Mouse (Mus musculus) hindbrain, postnatal 0 days (tissue): ENCODE results near the gene Kcnj5. TPM values are rescaled to one million over a fixed set of nuclear protein-coding genes. Genes with fewer than 3 reads are reported as not detected.
A peak's percentile ranks its signal among the peaks of the same experiment; 100 is the strongest.

Source experiments
- ATAC-seq: fragments of 200-750 bp; cut with Nextera tagmentation; 2 replicates; pipeline ENCODE4 v1.8.0; 2017; ENCODE audit warnings: mild to moderate bottlenecking, moderate TSS enrichment, moderate library complexity
- DNase-seq: peaks from one replicate; pipeline ENCODE4 v3.0.0-alpha.2; 2015; ENCODE audit warnings: low spot score
- H3K27ac ChIP-seq: fragments of 300-500 bp; sonication (generic); 2 replicates; pipeline ENCODE4 v1.5.1; 2014; ENCODE audit warnings: mild to moderate bottlenecking
- H3K27me3 ChIP-seq: fragments of 300-500 bp; sonication (generic); 2 replicates; pipeline ENCODE4 v1.6.1; 2014; ENCODE audit warnings: low read length, mixed read lengths; ENCODE audit not compliant: insufficient read depth
- H3K36me3 ChIP-seq: fragments of 300-500 bp; sonication (generic); 2 replicates; pipeline ENCODE4 v1.6.1; 2014; ENCODE audit warnings: low read length, mixed read lengths; ENCODE audit not compliant: insufficient read depth
- H3K4me1 ChIP-seq: fragments of 300-500 bp; sonication (generic); 2 replicates; pipeline ENCODE4 v1.6.1; 2014; ENCODE audit warnings: antibody characterized with exemption, low read length, mixed read lengths; ENCODE audit not compliant: insufficient read depth
- H3K4me2 ChIP-seq: fragments of 300-500 bp; sonication (generic); 2 replicates; pipeline ENCODE4 v1.6.1; 2014; ENCODE audit warnings: low read depth, mild to moderate bottlenecking, low read length, moderate library complexity, mixed read lengths
- H3K4me3 ChIP-seq: fragments of 300-500 bp; sonication (generic); 2 replicates; pipeline ENCODE4 v1.5.1; 2014; ENCODE audit warnings: low read length
- H3K9ac ChIP-seq: fragments of 300-500 bp; sonication (generic); replicated peaks from 2 replicates; pipeline ENCODE4 v1.6.1; 2014; ENCODE audit warnings: mild to moderate bottlenecking, low read length, moderate library complexity, mixed read lengths
- H3K9me3 ChIP-seq: fragments of 300-500 bp; sonication (generic); 2 replicates; pipeline ENCODE4 v1.6.1; 2016; ENCODE audit warnings: low read length, mixed read lengths
- CTCF ChIP-seq: IDR thresholded peaks from 2 replicates; pipeline ENCODE4 v1.5.1; 2016; ENCODE audit warnings: antibody characterized with exemption, control low read depth, low read depth
- WGBS: fragments of 180-500 bp; shearing (Covaris S2); extraction: QIAGEN DNeasy Blood & Tissue Kit; methylation state at CpG from one replicate; pipeline ENCODE4 v1.1.7; 2014; 5-methylcytosine and 5-hydroxymethylcytosine counted together
- polyA plus RNA-seq: library from polyadenylated mRNA; unstranded; fragments of >200 nt; fragmentation: Nextera tagmentation; extraction: Ambion mirVana; gene quantifications from 2 replicates; pipeline ENCODE4 v1.2.1, GENCODE M21; 2015
- total RNA-seq: library from RNA; depleted of rRNA; stranded (reverse); fragments of >200 nt; gene quantifications from 2 replicates; pipeline ENCODE4 v1.2.3, GENCODE M21; 2014

The Kcnj5 gene
- total and polyA plus RNA-seq, 2 experiments from 2014 or later: 0.58 to 1.5 TPM

- no peak for DNase-seq
- Histone ChIP-seq H3K27ac (no peak overlapping the region), H3K4me2 (no peak overlapping the region), H3K36me3 (no peaks in the 10 kb centered on the region), H3K4me3 (no peak overlapping the region), H3K9ac (no peak overlapping the region), H3K27me3 (no peaks in the 10 kb centered on the region), H3K9me3 (no peaks in the 10 kb centered on the region), H3K4me1 (no peaks in the 10 kb centered on the region)
- ATAC-seq: no peak
- 92% methylated on average over 4 of the region's 4 CpGs for WGBS
- TF ChIP-seq CTCF: no peak
Measured at GRCm38 (mm10) chr9:32328777-32329176, 15.4 kb downstream of the Kcnj5 start.

DNA sequence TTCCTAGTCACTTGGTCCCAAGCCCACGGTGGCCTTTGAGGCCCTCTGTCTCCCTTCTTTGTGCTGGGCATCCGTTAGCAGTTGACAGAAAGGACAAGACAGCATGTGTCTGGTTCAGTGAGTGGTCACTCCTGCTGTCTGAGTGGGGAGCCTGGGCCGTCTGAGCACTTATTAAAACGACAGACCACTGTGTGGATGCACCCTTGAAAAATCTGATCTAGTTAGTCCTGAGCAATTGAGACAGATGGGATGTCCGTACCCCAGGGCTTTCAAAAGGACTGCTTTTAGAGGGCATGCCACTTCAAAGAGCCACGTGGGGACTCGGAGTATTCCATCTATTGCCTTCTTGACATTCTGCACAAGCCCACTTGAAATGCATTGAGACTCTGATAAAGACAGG lies 20.5 kb downstream of the Kcnj5 start:
- H3K36me3 ChIP-seq: no peaks in the 10 kb centered on the region
- no peaks in the 10 kb centered on the region for H3K9me3 ChIP-seq
- no peak overlapping the region for H3K4me2 ChIP-seq
- no peak overlapping the region for H3K27ac ChIP-seq
- H3K9ac ChIP-seq: no peak overlapping the region
- DNase-seq (no peak), ATAC-seq (no peak)
- no peaks in the 10 kb centered on the region for H3K27me3 ChIP-seq
- no peak for TF ChIP-seq CTCF
- no peaks in the 10 kb centered on the region for H3K4me1 ChIP-seq
- WGBS: 41% methylated on average over 7 of the region's 7 CpGs
- H3K4me3 ChIP-seq: no peak overlapping the region

GRCm38 (mm10) chr9:32320167-32320566 lies 24.0 kb downstream of the Kcnj5 start:
- DNase-seq: no peak
- Histone ChIP-seq H3K4me2 (no peak overlapping the region), H3K27ac (no peak overlapping the region), H3K36me3 (no peaks in the 10 kb centered on the region), H3K4me3 (no peak overlapping the region), H3K4me1 (no peaks in the 10 kb centered on the region), H3K27me3 (no peaks in the 10 kb centered on the region), H3K9ac (no peak overlapping the region), H3K9me3 (no peaks in the 10 kb centered on the region)
- 48% methylated on average over 3 of the region's 3 CpGs for WGBS
- TF ChIP-seq CTCF: no peak
- no peak for ATAC-seq

- ATAC-seq (no peak), DNase-seq (no peak)
- no peaks in the 10 kb centered on the region for H3K36me3 ChIP-seq
- no peaks in the 10 kb centered on the region for H3K27me3 ChIP-seq
- H3K27ac ChIP-seq: no peak overlapping the region
- 92% methylated on average over 3 of the region's 3 CpGs for WGBS
- no peak overlapping the region for H3K9ac ChIP-seq
- no peak overlapping the region for H3K4me2 ChIP-seq
- 0 out of 2 replicates have a peak, but pooled peaks cover 5% of the 10 kb centered on the region for H3K4me1 ChIP-seq
- no peak for TF ChIP-seq CTCF
- no peak overlapping the region for H3K4me3 ChIP-seq
- H3K9me3 ChIP-seq: no peaks in the 10 kb centered on the region
Measured at GRCm38 (mm10) chr9:32315999-32316398, 28.2 kb downstream of the Kcnj5 start.

DNA sequence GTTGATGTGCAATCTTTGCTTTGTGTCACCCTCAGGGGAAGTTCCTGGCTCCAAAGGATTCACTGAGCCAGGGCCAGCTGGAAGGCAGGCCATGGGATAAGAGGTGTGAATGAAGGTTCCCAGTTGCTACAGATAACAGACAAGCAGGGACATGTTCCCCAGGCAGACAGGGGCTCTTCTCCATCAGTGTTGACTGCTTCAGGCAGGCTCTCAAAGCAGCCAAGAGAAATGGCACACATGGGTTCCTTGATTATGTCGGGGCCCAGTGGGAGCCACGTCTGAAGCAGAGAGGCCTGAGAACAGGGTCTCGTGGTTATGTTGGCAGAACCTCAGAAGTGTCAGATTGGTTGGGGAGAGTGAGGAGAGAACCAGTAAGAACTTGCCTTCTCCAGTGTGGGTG lies 30.1 kb downstream of the Kcnj5 start:
- 0 out of 2 replicates have a peak, but pooled peaks cover 5% of the 10 kb centered on the region for H3K4me1 ChIP-seq
- ATAC-seq: no peak
- no peaks in the 10 kb centered on the region for H3K27me3 ChIP-seq
- TF ChIP-seq CTCF: no peak
- no peak overlapping the region for H3K27ac ChIP-seq
- 63% methylated on average over 3 of the region's 3 CpGs for WGBS
- H3K9ac ChIP-seq: no peak overlapping the region
- H3K36me3 ChIP-seq: no peaks in the 10 kb centered on the region
- DNase-seq: no peak
- H3K9me3 ChIP-seq: no peaks in the 10 kb centered on the region
- no peak overlapping the region for H3K4me2 ChIP-seq
- H3K4me3 ChIP-seq: no peak overlapping the region

- no peaks in the 10 kb centered on the region for H3K36me3 ChIP-seq
- no peaks in the 10 kb centered on the region for H3K9me3 ChIP-seq
- peak overlapping the region; percentile 22; the same call in 1 of the 2 replicates for H3K27ac ChIP-seq
- DNase-seq: peak; percentile 13
- ATAC-seq: no peak; the same call in 1 of the 2 replicates
- no peak overlapping the region for H3K9ac ChIP-seq
- TF ChIP-seq CTCF: no peak
- peak overlapping the region; percentile 33 for H3K4me2 ChIP-seq
- no peak overlapping the region for H3K4me3 ChIP-seq
- 60% methylated on average over 4 of the region's 4 CpGs for WGBS
- H3K4me1 ChIP-seq: 0 out of 2 replicates have a peak, but pooled peaks cover 5% of the 10 kb centered on the region
- H3K27me3 ChIP-seq: no peaks in the 10 kb centered on the region
Measured at GRCm38 (mm10) chr9:32312208-32312607, 31.9 kb downstream of the Kcnj5 start.

DNA sequence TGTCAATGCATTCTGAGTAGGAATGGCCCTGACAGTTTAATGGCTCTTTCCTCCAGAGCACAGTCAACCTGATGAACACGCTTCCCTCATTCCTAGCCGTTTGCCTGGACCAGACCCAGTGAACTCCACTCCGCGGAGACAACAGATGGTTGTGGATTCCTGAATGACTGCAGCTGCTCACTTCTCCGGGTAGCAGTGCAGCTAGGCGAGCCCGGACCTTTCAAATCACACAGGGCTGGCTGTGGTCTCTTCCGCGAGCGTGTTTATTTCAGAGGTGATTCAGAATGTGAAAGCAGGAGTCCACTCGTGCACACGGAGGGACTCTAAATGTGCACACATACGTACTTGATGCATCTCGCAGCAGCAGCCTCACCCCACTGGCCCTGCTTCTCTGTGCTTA lies 32.4 kb downstream of the Kcnj5 start:
- DNase-seq: peak; percentile 69
- H3K4me2 ChIP-seq: peak overlapping the region; percentile 33

More for the DNA sequence above, 32.4 kb downstream of the Kcnj5 start:
- Histone ChIP-seq H3K9me3 (no peaks in the 10 kb centered on the region), H3K36me3 (no peaks in the 10 kb centered on the region), H3K27ac (peak overlapping the region; percentile 22; the same call in 1 of the 2 replicates), H3K9ac (no peak overlapping the region), H3K27me3 (no peaks in the 10 kb centered on the region), H3K4me3 (no peak overlapping the region), H3K4me1 (0 out of 2 replicates have a peak, but pooled peaks cover 5% of the 10 kb centered on the region)
- peak; percentile 85 for ATAC-seq
- TF ChIP-seq CTCF: no peak
- WGBS: 20% methylated on average over 14 of the region's 14 CpGs
